Mouse (Mus musculus) embryonic facial prominence, embryonic 13.5 days (tissue): ENCODE data around the gene Gm21915. TPM values are rescaled to one million over a fixed set of nuclear protein-coding genes. Genes with fewer than 3 reads are reported as not detected.

ENCODE experiments used
- ATAC-seq: fragments of 200-750 bp; cut with Nextera tagmentation; 2 replicates; pipeline ENCODE4 v1.8.0; 2017; ENCODE audit warnings: low read depth; ENCODE audit not compliant: insufficient number of reproducible peaks, insufficient read depth, low FRiP score, low TSS enrichment
- H3K27ac ChIP-seq: fragments of 300-500 bp; sonication (generic); 2 replicates; pipeline ENCODE4 v1.5.1; 2015; ENCODE audit warnings: moderate library complexity, mild to moderate bottlenecking, inconsistent platforms
- H3K27me3 ChIP-seq: fragments of 300-500 bp; sonication (generic); 2 replicates; pipeline ENCODE4 v1.6.1; 2015; ENCODE audit warnings: mild to moderate bottlenecking, inconsistent platforms
- H3K36me3 ChIP-seq: fragments of 300-500 bp; sonication (generic); 2 replicates; pipeline ENCODE4 v1.6.1; 2015; ENCODE audit warnings: mild to moderate bottlenecking, inconsistent platforms
- H3K4me1 ChIP-seq: fragments of 300-500 bp; sonication (generic); 2 replicates; pipeline ENCODE4 v1.6.1; 2015; ENCODE audit warnings: inconsistent platforms
- H3K4me2 ChIP-seq: fragments of 300-500 bp; sonication (generic); 2 replicates; pipeline ENCODE4 v1.6.1; 2015; ENCODE audit warnings: moderate library complexity, mild to moderate bottlenecking, inconsistent platforms
- H3K4me3 ChIP-seq: fragments of 300-500 bp; sonication (generic); 2 replicates; pipeline ENCODE4 v1.5.1; 2015; ENCODE audit warnings: mild to moderate bottlenecking, inconsistent platforms
- H3K9ac ChIP-seq: fragments of 300-500 bp; sonication (generic); 2 replicates; pipeline ENCODE4 v1.6.1; 2015; ENCODE audit warnings: mild to moderate bottlenecking, inconsistent platforms
- H3K9me3 ChIP-seq: fragments of 300-500 bp; sonication (generic); 2 replicates; pipeline ENCODE4 v1.6.1; 2016; ENCODE audit warnings: inconsistent platforms
- WGBS: fragments of 180-500 bp; shearing (Covaris S2); methylation state at CpG from one replicate; pipeline ENCODE4 v1.1.7; 2015; ENCODE audit warnings: mixed read lengths; 5-methylcytosine and 5-hydroxymethylcytosine counted together
- polyA plus RNA-seq: library from polyadenylated mRNA; unstranded; fragments of >200 nt; fragmentation: Nextera tagmentation; extraction: Ambion mirVana; gene quantifications from 2 replicates; pipeline ENCODE4 v1.2.1, GENCODE M21; 2015

The Gm21915 gene
- not detected in 2 replicates for polyA plus RNA-seq

GRCm38 (mm10) chr9:40670313-40670712 is at the start of gene Gm21915:
Gene Gm21915, plus strand, starts transcription at chr9:40670613.
- Histone ChIP-seq H3K27me3 (no peaks in the 10 kb centered on the region), H3K36me3 (no peaks in the 10 kb centered on the region), H3K9ac (no peak within 1 kb of the TSS), H3K4me2 (no peak within 1 kb of the TSS), H3K27ac (no peak within 1 kb of the TSS), H3K4me3 (no peak within 1 kb of the TSS), H3K9me3 (no peaks in the 10 kb centered on the region), H3K4me1 (peaks cover 14% of the 10 kb centered on the region)
- ATAC-seq = no peak
- 91% methylated on average over 3 of the region's 3 CpGs for WGBS

DNA sequence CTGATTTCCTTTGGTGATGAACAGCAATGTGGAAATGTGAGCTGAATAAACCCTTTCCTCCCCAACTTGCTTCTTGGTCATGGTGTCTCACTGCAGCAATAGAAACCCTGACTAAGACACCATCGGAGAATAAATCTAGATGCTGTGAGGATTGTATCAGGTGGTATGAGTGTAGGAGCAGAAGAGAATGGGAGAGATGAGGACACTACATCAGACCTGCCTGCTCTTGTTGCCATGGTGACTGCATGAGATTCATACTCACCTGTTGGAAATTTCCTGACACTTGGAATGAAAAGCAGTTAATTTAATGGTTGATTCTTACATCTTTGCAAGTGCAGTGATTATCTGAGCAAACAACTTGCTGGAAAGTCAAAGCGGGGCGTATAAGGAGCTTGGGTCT is 48.1 kb upstream of the Gm21915 start:
- Histone ChIP-seq H3K36me3 (no peaks in the 10 kb centered on the region), H3K4me2 (no peak overlapping the region), H3K9me3 (no peaks in the 10 kb centered on the region), H3K27ac (no peak overlapping the region), H3K4me3 (no peak overlapping the region), H3K4me1 (peaks cover 6% of the 10 kb centered on the region; the same call in 1 of the 2 replicates), H3K9ac (no peak overlapping the region), H3K27me3 (peaks cover 9% of the 10 kb centered on the region; the same call in 1 of the 2 replicates)
- 96% methylated on average over 3 of the region's 3 CpGs for WGBS
- no peak for ATAC-seq

- Histone ChIP-seq H3K4me1 (peaks cover 1% of the 10 kb centered on the region; the same call in 1 of the 2 replicates), H3K36me3 (no peaks in the 10 kb centered on the region), H3K9me3 (no peaks in the 10 kb centered on the region), H3K27me3 (peaks cover 12% of the 10 kb centered on the region; the same call in 1 of the 2 replicates), H3K9ac (no peak overlapping the region), H3K4me2 (no peak overlapping the region), H3K4me3 (no peak overlapping the region), H3K27ac (no peak overlapping the region)
- ATAC-seq = no peak
- 86% methylated on average over 4 of the region's 4 CpGs for WGBS
Measured at GRCm38 (mm10) chr9:40622793-40623192, 47.6 kb upstream of the Gm21915 start.

GRCm38 (mm10) chr9:40625341-40625740 is 45.1 kb upstream of the Gm21915 start:
- 0 out of 2 replicates have a peak, but pooled peaks cover 9% of the 10 kb centered on the region for H3K27me3 ChIP-seq
- ATAC-seq = no peak
- no peak overlapping the region for H3K27ac ChIP-seq
- no peaks in the 10 kb centered on the region for H3K9me3 ChIP-seq
- no peak overlapping the region for H3K9ac ChIP-seq
- WGBS = 81% methylated on average over 3 of the region's 3 CpGs
- H3K4me3 ChIP-seq = no peak overlapping the region
- H3K36me3 ChIP-seq = no peaks in the 10 kb centered on the region
- H3K4me2 ChIP-seq = no peak overlapping the region
- peaks cover 3% of the 10 kb centered on the region; the same call in 1 of the 2 replicates for H3K4me1 ChIP-seq

- ATAC-seq = no peak
- 38% methylated on average over 11 of the region's 11 CpGs for WGBS
- H3K27ac ChIP-seq = no peak overlapping the region
- H3K9me3 ChIP-seq = no peaks in the 10 kb centered on the region
- H3K36me3 ChIP-seq = no peaks in the 10 kb centered on the region
- 0 out of 2 replicates have a peak, but pooled peaks cover 9% of the 10 kb centered on the region for H3K27me3 ChIP-seq
- peaks cover 6% of the 10 kb centered on the region; the same call in 1 of the 2 replicates for H3K4me1 ChIP-seq
- no peak overlapping the region for H3K4me3 ChIP-seq
- no peak overlapping the region for H3K4me2 ChIP-seq
- H3K9ac ChIP-seq = no peak overlapping the region
Measured at GRCm38 (mm10) chr9:40626566-40626965, 43.8 kb upstream of the Gm21915 start.

DNA sequence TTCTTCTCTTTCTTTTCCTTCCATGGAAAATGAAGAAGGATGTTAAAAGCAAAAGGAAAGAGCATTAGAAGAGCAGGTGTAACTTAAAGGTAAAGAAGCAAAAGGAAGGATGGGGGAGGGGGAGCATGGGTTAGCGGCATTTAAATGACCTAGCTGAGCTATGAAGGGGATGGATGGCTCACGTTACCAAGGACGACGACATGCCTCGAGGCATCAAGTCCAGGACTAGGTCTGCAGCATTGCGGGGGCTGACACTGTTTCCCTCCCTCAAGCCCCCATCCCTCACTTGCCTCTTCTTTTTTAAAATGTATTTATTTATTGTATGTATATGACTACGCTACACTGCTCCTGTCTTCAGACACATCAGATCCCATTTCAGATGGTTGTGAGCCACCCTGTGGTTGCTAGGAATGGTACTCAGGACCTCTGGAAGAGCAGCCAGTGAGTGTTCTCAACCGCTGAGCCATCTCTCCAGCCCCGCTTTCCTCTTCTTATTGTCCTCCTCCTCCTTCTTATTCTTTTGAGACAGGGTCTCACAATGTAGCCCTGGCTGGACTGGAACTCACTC is 43.2 kb upstream of the Gm21915 start:
- no peaks in the 10 kb centered on the region for H3K9me3 ChIP-seq
- H3K27ac ChIP-seq = no peak overlapping the region
- no peaks in the 10 kb centered on the region for H3K36me3 ChIP-seq
- no peak overlapping the region for H3K4me3 ChIP-seq
- peaks cover 6% of the 10 kb centered on the region; the same call in 1 of the 2 replicates for H3K4me1 ChIP-seq
- ATAC-seq = no peak
- no peak overlapping the region for H3K9ac ChIP-seq
- no peak overlapping the region for H3K4me2 ChIP-seq
- 23% methylated on average over 9 of the region's 9 CpGs for WGBS
- 0 out of 2 replicates have a peak, but pooled peaks cover 9% of the 10 kb centered on the region for H3K27me3 ChIP-seq

- Histone ChIP-seq H3K4me2 (no peak overlapping the region), H3K4me3 (no peak overlapping the region), H3K27ac (no peak overlapping the region), H3K27me3 (0 out of 2 replicates have a peak, but pooled peaks cover 9% of the 10 kb centered on the region), H3K9me3 (no peaks in the 10 kb centered on the region), H3K36me3 (no peaks in the 10 kb centered on the region), H3K9ac (no peak overlapping the region), H3K4me1 (peaks cover 6% of the 10 kb centered on the region; the same call in 1 of the 2 replicates)
- WGBS = 61% methylated on average over 20 of the region's 20 CpGs
- ATAC-seq = no peak
Measured at GRCm38 (mm10) chr9:40628130-40629069, 42.0 kb upstream of the Gm21915 start.

GRCm38 (mm10) chr9:40629441-40629840 is 41.0 kb upstream of the Gm21915 start:
- Histone ChIP-seq H3K9ac (no peak overlapping the region), H3K36me3 (no peaks in the 10 kb centered on the region), H3K4me3 (no peak overlapping the region), H3K4me2 (no peak overlapping the region), H3K4me1 (peaks cover 6% of the 10 kb centered on the region; the same call in 1 of the 2 replicates), H3K9me3 (no peaks in the 10 kb centered on the region), H3K27me3 (0 out of 2 replicates have a peak, but pooled peaks cover 9% of the 10 kb centered on the region), H3K27ac (no peak overlapping the region)
- WGBS = 52% methylated on average over 13 of the region's 13 CpGs
- ATAC-seq = no peak

DNA sequence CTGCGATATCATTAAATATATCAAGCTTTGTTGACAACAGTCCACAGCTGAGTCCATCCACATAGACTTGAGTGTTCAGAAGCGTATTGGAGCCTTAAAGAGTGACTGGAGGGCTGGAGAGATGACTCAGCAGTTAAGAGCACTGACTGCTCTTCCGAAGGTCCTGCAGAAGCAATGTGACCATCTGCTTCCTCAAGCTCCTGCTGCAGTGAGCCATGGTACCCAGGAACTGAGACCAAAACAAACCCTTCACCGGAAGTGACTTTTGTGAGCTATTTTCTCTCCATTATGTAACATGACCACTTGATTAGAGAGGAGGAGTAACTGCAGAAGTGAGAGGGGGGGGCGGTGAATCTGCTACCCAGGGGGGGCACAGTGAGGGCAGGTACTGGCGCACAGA is 39.3 kb upstream of the Gm21915 start:
- 49% methylated on average over 6 of the region's 6 CpGs for WGBS
- no peak overlapping the region for H3K27ac ChIP-seq
- ATAC-seq = no peak
- H3K9ac ChIP-seq = no peak overlapping the region
- 0 out of 2 replicates have a peak, but pooled peaks cover 7% of the 10 kb centered on the region for H3K27me3 ChIP-seq
- no peaks in the 10 kb centered on the region for H3K9me3 ChIP-seq
- H3K4me1 ChIP-seq = peaks cover 11% of the 10 kb centered on the region; the same call in 1 of the 2 replicates
- no peaks in the 10 kb centered on the region for H3K36me3 ChIP-seq
- no peak overlapping the region for H3K4me3 ChIP-seq
- H3K4me2 ChIP-seq = no peak overlapping the region

DNA sequence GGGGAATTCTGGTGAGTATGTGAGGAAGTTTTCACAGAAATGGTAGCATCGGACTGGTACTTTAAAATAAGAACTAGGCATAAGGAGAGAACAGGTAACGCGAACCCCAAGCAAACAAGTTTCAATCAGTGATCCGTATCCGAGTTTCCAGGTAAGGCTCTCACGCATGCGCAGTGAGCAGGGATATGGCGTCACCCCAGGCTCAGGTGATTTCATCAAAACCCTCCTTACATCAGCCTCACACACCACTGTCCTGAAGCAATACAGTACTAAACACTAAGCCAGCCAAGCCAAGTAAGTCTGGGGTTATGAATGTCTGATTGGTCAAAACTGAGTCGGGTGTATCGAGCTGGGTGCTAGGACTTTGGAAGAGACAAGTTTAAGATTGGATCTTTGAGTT is 38.9 kb upstream of the Gm21915 start:
- Histone ChIP-seq H3K36me3 (no peaks in the 10 kb centered on the region), H3K9me3 (no peaks in the 10 kb centered on the region), H3K4me3 (no peak overlapping the region), H3K4me1 (peaks cover 11% of the 10 kb centered on the region), H3K9ac (no peak overlapping the region), H3K27ac (no peak overlapping the region), H3K4me2 (no peak overlapping the region), H3K27me3 (0 out of 2 replicates have a peak, but pooled peaks cover 3% of the 10 kb centered on the region)
- 86% methylated on average over 10 of the region's 10 CpGs for WGBS
- ATAC-seq = no peak

DNA sequence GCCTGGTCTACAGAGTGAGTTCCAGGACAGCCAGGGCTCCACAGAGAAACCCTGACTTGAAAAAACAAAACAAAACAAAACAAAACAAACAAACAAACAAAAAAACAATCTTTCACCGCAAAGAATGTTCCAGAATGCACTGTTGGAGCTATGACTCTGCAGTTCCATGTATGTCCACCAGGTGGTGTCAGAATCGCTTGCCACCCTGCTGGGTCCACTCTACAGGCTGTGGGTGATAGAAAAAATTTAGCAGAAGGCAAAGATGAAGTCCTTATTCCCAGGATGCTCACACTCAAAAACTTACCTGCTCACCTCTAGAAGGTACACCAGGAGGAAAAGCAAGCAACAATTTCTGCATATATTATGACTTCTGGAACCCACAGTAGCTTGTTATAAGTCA is 34.4 kb upstream of the Gm21915 start:
- 17% methylated on average over 2 of the region's 2 CpGs for WGBS
- ATAC-seq = no peak
- H3K9ac ChIP-seq = no peak overlapping the region

More for the DNA sequence above, 34.4 kb upstream of the Gm21915 start:
- H3K4me2 ChIP-seq = no peak overlapping the region
- H3K27ac ChIP-seq = no peak overlapping the region
- H3K27me3 ChIP-seq = no peaks in the 10 kb centered on the region
- H3K36me3 ChIP-seq = no peaks in the 10 kb centered on the region
- no peak overlapping the region for H3K4me3 ChIP-seq
- H3K4me1 ChIP-seq = peaks cover 32% of the 10 kb centered on the region
- no peaks in the 10 kb centered on the region for H3K9me3 ChIP-seq
